In genomic region chr12:21431950-21432349, GRCm38 (mm10) we compare ENCODE assay signal across 18 mouse cellular contexts. TPM values are rescaled to one million over a fixed set of nuclear protein-coding genes. Genes with fewer than 3 reads are reported as not detected.
DNase-seq lines count a peak whose midpoint lies in the region; ATAC-seq and TF ChIP-seq lines count a peak whose summit lies in the region.
"Had no signal": no experiment of that assay in that cellular context is flagged by ENCODE, and none has a peak within 500 bp of the region (broad histone marks: within the 10 kb centered on the region; RNA-seq: fewer than 3 reads in every experiment).

No protein-coding gene starts in this region.

- 68% methylated on average over 8 of the region's 8 CpGs for WGBS in lung, adult 2 months
- WGBS in lung, embryonic 14.5 days = 46% methylated on average over 8 of the region's 8 CpGs

- DNase-seq in lung, adult 18-20 months = peak; percentile 33 to 50
- no peak for DNase-seq in lung, adult 2 months
- peak; percentile 85 for DNase-seq in ES-CJ7 (ENCODE audit: low read depth, low spot score)
- peak; percentile 71 for DNase-seq in lung, embryonic 14.5 days
- DNase-seq in lung, postnatal 36 days = peak; percentile 67
- DNase-seq in ovary, postnatal 10 days (ENCODE audit: low spot score) = no peak
- DNase-seq in layer of hippocampus, adult 8-10 months (ENCODE audit: low spot score in 2 of 2) = no peak
- DNase-seq: cerebellum, adult 9-10 months; gastrocnemius, adult 2 months; midbrain, embryonic 14.5 days; right cerebral cortex, postnatal 25 days had no signal

- TF ChIP-seq CTCF in lung, adult 2 months (IDR thresholded peaks at IDR 0.05; ENCODE audit: insufficient read depth, low read length) = no peak
- TF ChIP-seq CTCF in lung, embryonic 14.5 days (IDR thresholded peaks at IDR 0.05; ENCODE audit: low read depth) = no peak

- H3K9me3 ChIP-seq in lung, embryonic 14.5 days (ENCODE audit: low read depth, low read length) = no peaks in the 10 kb centered on the region
- H3K9me3 ChIP-seq: forebrain, embryonic 12.5 days; G1E; hindbrain, embryonic 10.5 days; kidney, embryonic 15.5 days; liver, embryonic 12.5 days had no signal

- H3K4me2 ChIP-seq in lung, embryonic 14.5 days = no peak overlapping the region
- H3K4me2 ChIP-seq: forebrain, embryonic 12.5 days; kidney, embryonic 15.5 days; liver, embryonic 12.5 days had no signal

- peak; percentile 80 for ATAC-seq in lung, embryonic 14.5 days (ENCODE audit: insufficient read depth)
- ATAC-seq: intestine, postnatal 0 days; liver, embryonic 12.5 days had no signal

- no peaks in the 10 kb centered on the region for H3K36me3 ChIP-seq in lung, embryonic 14.5 days (ENCODE audit: insufficient read depth)
- H3K36me3 ChIP-seq: forebrain, embryonic 12.5 days; G1E; hindbrain, embryonic 10.5 days; kidney, embryonic 15.5 days; liver, embryonic 12.5 days had no signal

- no peak overlapping the region for H3K9ac ChIP-seq in lung, embryonic 14.5 days
- H3K9ac ChIP-seq: forebrain, embryonic 12.5 days; kidney, embryonic 15.5 days; liver, embryonic 12.5 days had no signal

- H3K4me1 ChIP-seq in lung, adult 2 months (ENCODE audit: control insufficient read depth, insufficient read depth, low read length) = no peaks in the 10 kb centered on the region
- H3K4me1 ChIP-seq in lung, embryonic 14.5 days (ENCODE audit: insufficient read depth) = no peaks in the 10 kb centered on the region

- no peak for TF ChIP-seq POLR2A in lung, adult 2 months (IDR thresholded peaks at IDR 0.05; ENCODE audit: borderline replicate concordance, extremely low read depth, low read depth, low read length)

- H3K27me3 ChIP-seq in lung, embryonic 14.5 days (ENCODE audit: insufficient read depth, low read length) = no peaks in the 10 kb centered on the region
- H3K27me3 ChIP-seq: forebrain, embryonic 12.5 days; kidney, embryonic 15.5 days had no signal

- H3K27ac ChIP-seq in lung, embryonic 14.5 days (ENCODE audit: low read depth) = no peak overlapping the region
- H3K27ac ChIP-seq: forebrain, embryonic 12.5 days; gastrocnemius, adult 2 months; hindbrain, embryonic 10.5 days; kidney, embryonic 15.5 days; liver, embryonic 12.5 days had no signal

- H3K4me3 ChIP-seq in lung, adult 2 months (replicated peaks; ENCODE audit: extremely low read depth, low read depth, low read length) = no peak overlapping the region
- no peak overlapping the region for H3K4me3 ChIP-seq in lung, embryonic 14.5 days (ENCODE audit: low read depth, low read length)
- H3K4me3 ChIP-seq: forebrain, embryonic 12.5 days; gastrocnemius, adult 2 months; hindbrain, embryonic 10.5 days; kidney, embryonic 15.5 days; liver, embryonic 12.5 days; myocyte had no signal

RNA-seq across cellular contexts. Expression of gene Ywhaq, which starts 14.5 kb away (rescaled TPM):
- 79.4 and 85.5 TPM in 2 replicates for polyA plus RNA-seq in lung, adult 2 months (2012; rRNA removed)
- polyA plus RNA-seq in lung, embryonic 14.5 days (2014; fragmentation: Nextera tagmentation; extraction: Ambion mirVana) = 805 and 834 TPM in 2 replicates
- total RNA-seq in layer of hippocampus, adult 8-10 months (2022) = 100 to 1,000 TPM; 351 to 430 (median 396) TPM

RNA-seq across cellular contexts. Expression of gene Adam17, which starts 58.5 kb away (rescaled TPM):
- 23.3 and 50.2 TPM in 2 replicates for polyA plus RNA-seq in lung, adult 2 months (2012; rRNA removed)
- 45.5 and 50.3 TPM in 2 replicates for polyA plus RNA-seq in lung, embryonic 14.5 days (2014; fragmentation: Nextera tagmentation; extraction: Ambion mirVana)
- total RNA-seq in layer of hippocampus, adult 8-10 months (2022) = 10 to 100 TPM; 18.5 to 21.0 (median 19.5) TPM

Comparison
In these comparisons a context has a peak if more than half of its experiments do, and no peak if none do; other contexts are left out.
1. DNase-seq: peak in lung, adult 18-20 months (2 of 2), ES-CJ7 (single experiment), lung, embryonic 14.5 days (single experiment) and lung, postnatal 36 days (single experiment); none in lung, adult 2 months (single experiment), ovary, postnatal 10 days (single experiment) and layer of hippocampus, adult 8-10 months (0 of 2).